Mouse (Mus musculus) brain, embryonic 14.5 days (tissue): Measurements from ENCODE around the gene Gm49369. TPM values are rescaled to one million over a fixed set of nuclear protein-coding genes. Genes with fewer than 3 reads are reported as not detected.

Experiments used
- DNase-seq: peaks from one replicate; pipeline ENCODE4 v3.0.0-alpha.2; 2011; ENCODE audit warnings: low read depth
- CTCF ChIP-seq: fragments of 200-500 bp; IDR thresholded peaks from 2 replicates; pipeline ENCODE4 v1.5.1; 2012; ENCODE audit warnings: inconsistent platforms, mild to moderate bottlenecking, moderate library complexity, borderline replicate concordance; ENCODE audit not compliant: insufficient read depth, insufficient read length; ENCODE audit errors: extremely low read depth
- POLR2A ChIP-seq: fragments of 200-500 bp; IDR thresholded peaks from 2 replicates; pipeline ENCODE4 v1.6.1; 2012; ENCODE audit warnings: mild to moderate bottlenecking, inconsistent platforms, borderline replicate concordance; ENCODE audit not compliant: poor library complexity, insufficient read depth, insufficient read length, severe bottlenecking; ENCODE audit errors: extremely low read depth
- polyA plus RNA-seq: library from polyadenylated mRNA; depleted of rRNA; stranded (reverse); fragments of >200 nt; gene quantifications from 2 replicates; pipeline ENCODE4 v1.2.3, GENCODE M21; 2012

The Gm49369 gene
- polyA plus RNA-seq, 1 experiment: 0.12 TPM

DNA sequence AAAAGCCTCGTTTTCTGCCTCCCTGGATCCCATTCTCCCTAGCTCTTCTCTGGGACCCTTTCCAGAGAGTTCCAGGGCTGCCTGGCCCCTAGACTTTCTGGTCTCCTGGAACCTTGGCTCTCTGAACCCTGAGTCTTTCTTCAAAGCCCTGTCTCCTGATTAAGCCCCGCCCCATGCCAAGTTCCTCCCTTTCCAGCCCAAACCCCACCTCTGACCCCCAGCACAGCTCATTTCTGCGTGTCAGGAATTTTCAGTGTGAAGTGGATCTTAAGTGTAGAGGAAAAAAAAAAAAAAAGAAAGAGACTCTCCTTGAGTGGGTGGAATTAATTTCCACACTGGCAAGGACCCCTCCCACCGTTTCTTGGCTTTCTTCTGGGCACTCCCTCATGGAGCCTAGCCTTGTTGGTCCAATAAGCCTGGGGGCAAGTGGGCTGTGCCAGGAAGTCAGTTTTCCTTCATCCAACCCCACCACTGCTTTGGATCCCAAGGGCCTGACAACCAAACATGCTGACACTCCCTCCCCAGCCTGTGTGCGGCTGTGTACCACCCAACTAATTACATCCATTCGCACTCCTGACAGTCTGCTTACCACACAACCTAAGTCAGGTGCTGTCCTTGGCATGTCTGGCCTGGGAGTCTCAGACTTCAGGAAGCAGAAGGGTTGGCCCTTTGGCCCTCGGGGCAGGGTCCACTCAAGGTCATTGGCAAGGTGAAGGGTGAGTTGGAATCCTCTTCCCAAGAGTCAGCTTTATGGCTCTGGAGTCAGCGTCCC lies 8.6 kb downstream of the Gm49369 start, which contains the start of gene Ifitm10:
Ifitm10 (minus strand) TSS at position 113 of the 772 bp plus-strand sequence.
- TF ChIP-seq POLR2A (no peak), CTCF (no peak)
- no peak for DNase-seq

DNA sequence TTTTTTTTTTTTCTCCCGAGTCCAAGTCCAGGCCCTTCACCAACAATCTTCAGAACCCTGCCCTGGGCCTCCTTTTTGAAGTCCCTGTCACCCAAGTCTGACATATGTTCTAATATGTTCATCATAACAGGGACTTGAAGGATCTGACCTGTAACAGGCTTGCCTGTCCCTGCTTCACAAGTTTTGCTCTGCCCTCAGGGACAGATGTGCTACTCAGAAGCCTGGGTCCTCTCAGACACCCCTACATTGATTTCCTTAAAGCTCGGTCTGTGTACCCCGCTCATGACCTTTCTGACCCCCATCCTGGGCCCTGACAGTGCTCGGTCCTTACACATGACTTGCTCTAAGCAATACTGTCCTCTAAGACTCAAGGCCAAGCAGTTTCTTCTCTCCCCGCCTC lies 9.4 kb downstream of the Gm49369 start:
- no peak for TF ChIP-seq CTCF
- DNase-seq: no peak

DNA sequence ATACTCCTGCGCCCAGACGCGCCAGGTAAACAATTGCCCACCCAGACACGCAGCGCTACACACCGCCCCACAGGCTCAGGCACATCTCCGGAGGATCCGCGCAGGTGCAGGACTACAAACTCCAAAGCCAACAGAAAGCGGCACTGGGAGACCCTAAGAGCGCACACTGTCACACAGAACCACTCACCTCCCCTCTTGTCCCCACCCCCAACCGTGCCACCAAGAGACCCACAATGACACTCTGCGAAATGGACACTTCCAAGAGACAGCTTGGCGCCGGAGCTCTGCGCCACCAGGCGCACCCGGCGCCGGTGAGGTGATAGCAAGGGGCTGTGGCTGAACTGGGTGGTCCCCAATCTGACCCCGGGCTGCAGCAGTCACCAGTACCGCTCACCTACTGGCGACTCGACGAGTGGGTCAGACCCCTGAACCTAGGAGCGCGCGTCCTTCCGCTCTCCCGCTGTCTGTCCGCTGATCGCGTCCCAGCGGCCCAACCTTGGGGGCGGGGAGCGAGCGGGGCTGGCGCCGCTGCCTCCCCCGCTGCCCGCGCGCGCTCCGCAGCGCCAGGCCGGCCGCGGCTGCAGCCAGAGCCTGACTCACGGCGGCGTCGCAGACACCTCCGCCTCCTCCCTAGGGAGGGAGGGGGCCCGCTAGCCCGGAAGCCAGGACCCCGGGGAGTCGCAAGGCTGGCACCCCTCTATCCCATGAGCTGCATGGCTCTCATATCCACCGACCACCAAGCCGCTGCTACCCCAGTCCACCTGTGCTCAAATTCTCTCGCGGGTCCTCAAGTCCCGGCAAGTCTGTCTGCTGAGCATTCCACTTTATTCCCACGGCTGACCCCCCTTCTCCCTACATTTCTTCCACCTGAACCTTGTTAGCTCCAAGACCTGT lies 10.5 kb downstream of the Gm49369 start:
- peak; percentile 17 for DNase-seq
- TF ChIP-seq POLR2A: no peak
- no peak for TF ChIP-seq CTCF

DNA sequence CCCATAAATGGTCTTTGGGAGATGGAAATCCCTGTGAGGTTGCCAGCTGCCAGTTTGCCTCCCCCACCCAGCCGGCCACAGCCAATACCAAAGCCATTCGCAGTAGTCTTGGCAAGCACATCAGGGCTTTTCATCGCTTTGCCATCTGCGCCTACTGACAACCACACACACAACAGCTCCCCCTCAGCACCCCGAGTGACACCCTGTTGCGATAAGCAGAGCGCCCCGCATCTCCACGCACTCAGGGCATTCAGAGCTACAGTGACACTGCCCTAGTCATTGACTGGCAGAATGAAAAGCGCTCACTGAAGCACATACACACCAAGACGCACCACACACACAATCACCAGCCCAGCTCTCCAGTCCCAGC lies 11.1 kb downstream of the Gm49369 start:
- DNase-seq: peak; percentile 64
- TF ChIP-seq CTCF (no peak), POLR2A (no peak)

GRCm38 (mm10) chr7:142370937-142371336 lies 11.5 kb downstream of the Gm49369 start:
- TF ChIP-seq POLR2A (no peak), CTCF (no peak)
- no peak for DNase-seq

DNA sequence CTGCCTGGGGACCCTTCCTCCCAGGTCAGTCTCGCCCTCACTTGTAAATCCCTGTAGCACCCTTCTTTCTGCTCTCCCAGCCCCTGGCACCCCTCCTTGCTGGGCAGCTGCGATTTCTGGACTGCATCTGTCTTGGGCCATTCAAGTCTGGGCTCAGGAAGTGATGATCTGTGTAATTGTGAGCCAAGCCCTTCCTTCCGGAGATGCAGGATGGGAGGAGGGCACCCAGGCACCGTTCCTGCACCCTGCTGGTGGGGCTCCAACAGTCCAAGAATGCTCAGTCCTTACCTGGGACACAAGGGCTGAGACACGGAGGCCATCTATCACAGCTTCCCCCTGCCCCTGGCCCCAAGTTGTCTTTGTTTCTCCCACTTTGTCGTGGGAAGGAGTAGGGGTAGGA lies 12.6 kb downstream of the Gm49369 start:
- DNase-seq: no peak
- no peak for TF ChIP-seq POLR2A
- no peak for TF ChIP-seq CTCF

- no peak for DNase-seq
- TF ChIP-seq POLR2A: no peak
- no peak for TF ChIP-seq CTCF
These were observed 13.6 kb downstream of the Gm49369 start for GRCm38 (mm10) chr7:142368856-142369255.

- DNase-seq: no peak
- no peak for TF ChIP-seq POLR2A
- TF ChIP-seq CTCF: no peak
These were observed 19.4 kb downstream of the Gm49369 start for GRCm38 (mm10) chr7:142363107-142363506.

DNA sequence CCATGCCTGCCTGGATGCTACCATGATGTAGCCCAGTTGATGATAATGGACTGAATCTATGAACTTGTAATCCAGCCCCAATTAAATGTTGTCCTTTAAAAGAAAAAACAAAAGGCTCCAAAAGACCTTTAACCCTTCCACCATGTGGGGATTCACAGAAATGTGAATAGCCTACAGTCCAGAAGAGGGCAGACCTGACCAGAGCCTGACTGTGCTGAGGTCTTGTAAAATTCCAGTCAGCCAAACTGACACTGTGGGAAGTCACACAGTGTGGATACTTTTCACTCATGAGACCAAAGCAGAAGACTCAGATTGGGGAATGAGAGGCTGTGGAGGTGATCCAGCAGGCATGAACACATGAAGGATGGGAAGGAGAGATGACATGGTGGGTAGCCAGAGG lies 21.7 kb downstream of the Gm49369 start:
- DNase-seq: no peak
- TF ChIP-seq POLR2A: no peak

DNA sequence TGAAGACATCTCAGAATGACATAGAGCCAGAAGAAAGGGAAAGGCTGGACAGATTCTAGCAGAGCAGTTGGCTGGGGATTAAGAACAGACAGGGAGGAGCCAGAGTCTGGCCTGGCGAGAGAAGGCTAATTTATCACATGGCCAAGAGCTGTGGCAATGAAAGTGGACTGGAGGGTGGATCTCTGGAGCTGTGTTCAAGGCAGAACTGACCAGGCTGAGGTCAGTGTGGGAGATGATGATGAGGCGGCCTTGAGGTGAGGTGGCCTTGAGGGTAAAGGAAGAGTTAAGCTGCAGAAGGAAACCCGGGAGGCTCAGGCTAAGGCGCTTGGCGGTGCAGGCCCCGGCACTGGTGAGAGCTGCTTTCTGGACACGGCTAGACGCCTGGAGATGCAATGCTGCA lies 23.3 kb downstream of the Gm49369 start:
- no peak for DNase-seq
- TF ChIP-seq POLR2A (no peak), CTCF (no peak)

DNA sequence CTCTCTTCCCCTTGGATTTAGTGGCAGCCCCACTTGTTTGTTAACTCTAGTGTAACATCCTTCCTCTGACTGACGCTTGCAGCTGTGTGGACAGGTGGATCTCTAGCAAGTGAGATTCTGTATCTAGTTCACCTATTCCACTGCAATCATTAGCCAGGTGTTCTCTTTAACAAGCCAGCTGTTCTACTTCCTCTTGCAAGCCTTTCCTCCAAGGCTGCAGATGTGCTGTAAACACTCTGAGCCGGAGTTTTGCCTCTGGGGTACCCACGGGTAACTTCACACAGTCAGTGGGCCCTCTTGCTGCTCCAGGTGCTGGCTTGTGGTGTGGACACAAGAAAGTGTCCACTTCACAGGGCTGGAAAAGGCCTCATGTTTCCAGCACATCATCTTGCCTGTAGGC lies 24.9 kb downstream of the Gm49369 start:
- no peak for DNase-seq
- TF ChIP-seq CTCF (no peak), POLR2A (no peak)

- TF ChIP-seq CTCF (no peak), POLR2A (no peak)
- DNase-seq: no peak
These were observed 27.7 kb downstream of the Gm49369 start for GRCm38 (mm10) chr7:142354661-142355233.

- no peak for TF ChIP-seq CTCF
- no peak for TF ChIP-seq POLR2A
- no peak for DNase-seq
These were observed 28.6 kb downstream of the Gm49369 start for GRCm38 (mm10) chr7:142353854-142354253.
